Mouse (Mus musculus) lung, postnatal 0 days (tissue): ENCODE measurements around the gene Prkg1. TPM values are rescaled to one million over a fixed set of nuclear protein-coding genes. Genes with fewer than 3 reads are reported as not detected.

Experiments
- ATAC-seq: fragments of 200-750 bp; cut with Nextera tagmentation; 2 replicates; pipeline ENCODE4 v1.8.0; 2017; ENCODE audit warnings: moderate library complexity
- DNase-seq: peaks from one replicate; pipeline ENCODE4 v3.0.0-alpha.2; 2016; ENCODE audit warnings: low spot score
- H3K27ac ChIP-seq: fragments of 300-500 bp; sonication (generic); 2 replicates; pipeline ENCODE4 v1.5.1; 2014; ENCODE audit warnings: antibody characterized with exemption, mild to moderate bottlenecking, low read length, mixed read lengths
- H3K27me3 ChIP-seq: fragments of 300-500 bp; sonication (generic); replicated peaks from 2 replicates; pipeline ENCODE4 v1.6.1; 2014; ENCODE audit warnings: low read length, mixed read lengths; ENCODE audit not compliant: insufficient read depth
- H3K36me3 ChIP-seq: fragments of 300-500 bp; sonication (generic); 2 replicates; pipeline ENCODE4 v1.6.1; 2014; ENCODE audit warnings: low read length, mixed read lengths; ENCODE audit not compliant: insufficient read depth
- H3K4me1 ChIP-seq: fragments of 300-500 bp; sonication (generic); 2 replicates; pipeline ENCODE4 v1.6.1; 2014; ENCODE audit warnings: antibody characterized with exemption, low read depth, low read length, mixed read lengths; ENCODE audit not compliant: insufficient read depth
- H3K4me2 ChIP-seq: fragments of 300-500 bp; sonication (generic); replicated peaks from 2 replicates; pipeline ENCODE4 v1.6.1; 2014; ENCODE audit warnings: low read depth, mild to moderate bottlenecking, low read length, moderate library complexity, mixed read lengths
- H3K4me3 ChIP-seq: fragments of 300-500 bp; sonication (generic); 2 replicates; pipeline ENCODE4 v1.5.1; 2014; ENCODE audit warnings: low read depth, low read length
- H3K9ac ChIP-seq: fragments of 300-500 bp; sonication (generic); replicated peaks from 2 replicates; pipeline ENCODE4 v1.6.1; 2014; ENCODE audit warnings: low read depth, mild to moderate bottlenecking
- H3K9me3 ChIP-seq: fragments of 300-500 bp; sonication (generic); 2 replicates; pipeline ENCODE4 v1.6.1; 2016; ENCODE audit warnings: low read length, mixed read lengths
- CTCF ChIP-seq: IDR thresholded peaks from 2 replicates; pipeline ENCODE4 v1.5.1; 2016; ENCODE audit warnings: antibody characterized with exemption, mild to moderate bottlenecking
- EP300 ChIP-seq: IDR thresholded peaks from 2 replicates; pipeline ENCODE4 v1.6.1; 2016; ENCODE audit warnings: antibody characterized with exemption, mild to moderate bottlenecking, control low read depth
- WGBS: fragments of 180-500 bp; shearing (Covaris S2); extraction: QIAGEN DNeasy Blood & Tissue Kit; methylation state at CpG from one replicate; pipeline ENCODE4 v1.1.7; 2014; 5-methylcytosine and 5-hydroxymethylcytosine counted together
- polyA plus RNA-seq: library from polyadenylated mRNA; unstranded; fragments of >200 nt; fragmentation: Nextera tagmentation; extraction: Ambion mirVana; gene quantifications from 2 replicates; pipeline ENCODE4 v1.2.1, GENCODE M21; 2015

Prkg1 gene
- polyA plus RNA-seq, 1 experiment from 2014 or later, result 4.8 TPM

GRCm38 (mm10) chr19:30554467-30554881 is 1210.4 kb downstream of the Prkg1 start:
- no peaks in the 10 kb centered on the region for H3K9me3 ChIP-seq
- H3K4me3 ChIP-seq, result no peak overlapping the region; the same call in 1 of the 2 replicates
- peaks cover 5% of the 10 kb centered on the region; the same call in 1 of the 2 replicates for H3K27me3 ChIP-seq
- no peak for ATAC-seq
- TF ChIP-seq EP300 (no peak), CTCF (peak; percentile 89)
- DNase-seq, result peak; percentile 75
- H3K4me1 ChIP-seq, result no peaks in the 10 kb centered on the region
- no peak overlapping the region for H3K27ac ChIP-seq
- H3K4me2 ChIP-seq, result peak overlapping the region; percentile 37
- no peak overlapping the region for H3K9ac ChIP-seq
- WGBS, result 2% methylated on average over 12 of the region's 12 CpGs
- H3K36me3 ChIP-seq, result no peaks in the 10 kb centered on the region

GRCm38 (mm10) chr19:30553740-30554139 is 1211.1 kb downstream of the Prkg1 start:
- Histone ChIP-seq H3K4me2 (no peak overlapping the region), H3K9me3 (no peaks in the 10 kb centered on the region), H3K27ac (no peak overlapping the region), H3K36me3 (no peaks in the 10 kb centered on the region), H3K27me3 (peaks cover 13% of the 10 kb centered on the region), H3K4me3 (no peak overlapping the region), H3K4me1 (0 out of 2 replicates have a peak, but pooled peaks cover 3% of the 10 kb centered on the region), H3K9ac (no peak overlapping the region)
- ATAC-seq (no peak), DNase-seq (no peak)
- TF ChIP-seq EP300 (no peak), CTCF (peak; percentile 21)
- 23% methylated on average over 4 of the region's 4 CpGs for WGBS

DNA sequence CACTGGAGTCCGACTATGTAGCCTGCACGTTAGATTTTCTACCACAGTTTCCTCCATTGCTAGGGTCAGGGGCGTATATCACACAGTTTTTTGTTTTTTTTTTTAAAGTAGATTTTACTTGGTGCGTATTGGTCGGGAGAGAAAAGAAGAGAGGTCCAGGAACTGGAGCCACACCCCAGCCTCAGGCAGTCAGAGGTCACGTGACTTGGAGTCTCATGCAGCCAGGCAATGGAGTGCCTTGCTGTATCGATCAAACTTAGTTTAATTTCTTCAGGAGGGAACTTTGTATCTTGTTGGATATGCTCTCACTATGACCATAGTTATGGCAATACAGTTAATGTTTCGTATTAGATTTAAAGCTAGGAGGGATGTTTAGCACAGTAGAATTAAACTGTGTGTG is 1212.6 kb downstream of the Prkg1 start:
- Histone ChIP-seq H3K4me1 (0 out of 2 replicates have a peak, but pooled peaks cover 4% of the 10 kb centered on the region), H3K27ac (no peak overlapping the region), H3K9me3 (no peaks in the 10 kb centered on the region), H3K9ac (no peak overlapping the region), H3K4me2 (no peak overlapping the region), H3K27me3 (peaks cover 25% of the 10 kb centered on the region), H3K36me3 (no peaks in the 10 kb centered on the region), H3K4me3 (no peak overlapping the region)
- WGBS, result 68% methylated on average over 8 of the region's 8 CpGs
- ATAC-seq (no peak), DNase-seq (no peak)
- TF ChIP-seq CTCF (no peak), EP300 (no peak)

GRCm38 (mm10) chr19:30549854-30550647 is 1214.8 kb downstream of the Prkg1 start:
- ATAC-seq, result no peak
- H3K4me3 ChIP-seq, result peak overlapping the region; percentile 12; the same call in 1 of the 2 replicates
- DNase-seq, result no peak
- no peaks in the 10 kb centered on the region for H3K36me3 ChIP-seq
- no peak overlapping the region for H3K9ac ChIP-seq
- WGBS, result 3% methylated on average over 17 of the region's 17 CpGs
- 0 out of 2 replicates have a peak, but pooled peaks cover 4% of the 10 kb centered on the region for H3K4me1 ChIP-seq
- TF ChIP-seq EP300, result no peak
- no peak for TF ChIP-seq CTCF
- H3K27ac ChIP-seq, result no peak overlapping the region
- peaks cover 28% of the 10 kb centered on the region for H3K27me3 ChIP-seq
- H3K9me3 ChIP-seq, result no peaks in the 10 kb centered on the region
- peak overlapping the region; percentile 38; the same call in 1 of the 2 replicates for H3K4me2 ChIP-seq

- no peak within 1 kb of the TSS for H3K9ac ChIP-seq
- DNase-seq (peak; percentile 17), ATAC-seq (peak; percentile 47; the same call in 1 of the 2 replicates)
- H3K27me3 ChIP-seq, result peaks cover 28% of the 10 kb centered on the region
- peak within 1 kb of the TSS; percentile 12; the same call in 1 of the 2 replicates for H3K4me3 ChIP-seq
- H3K4me2 ChIP-seq, result peak within 1 kb of the TSS; percentile 38
- 2% methylated on average over 26 of the region's 26 CpGs for WGBS
- 0 out of 2 replicates have a peak, but pooled peaks cover 4% of the 10 kb centered on the region for H3K4me1 ChIP-seq
- TF ChIP-seq EP300 (no peak), CTCF (peak; percentile 25; the same call in 1 of the 2 replicates)
- H3K9me3 ChIP-seq, result no peaks in the 10 kb centered on the region
- no peak within 1 kb of the TSS for H3K27ac ChIP-seq
- H3K36me3 ChIP-seq, result no peaks in the 10 kb centered on the region
These were observed 1215.6 kb downstream of the Prkg1 start, which contains the start of gene Dkk1 for GRCm38 (mm10) chr19:30549044-30549853. Gene Dkk1 (minus strand): TSS chr19:30549665.
